Mouse (Mus musculus) CH12.LX (cell line): ENCODE data around the gene Casp7. TPM values are rescaled to one million over a fixed set of nuclear protein-coding genes. Genes with fewer than 3 reads are reported as not detected.

Experiments used
- DNase-seq: peaks from one replicate; pipeline ENCODE4 v3.0.0-alpha.2; 2013; ENCODE audit errors: extremely low read depth
- H3K27ac ChIP-seq: 2 replicates; pipeline ENCODE4 v1.5.1; 2012; ENCODE audit warnings: low read depth, mild to moderate bottlenecking, control low read depth, moderate library complexity; ENCODE audit not compliant: insufficient read depth
- H3K27me3 ChIP-seq: replicated peaks from 2 replicates; pipeline ENCODE3; 2012; ENCODE audit warnings: inconsistent platforms
- H3K36me3 ChIP-seq, 2 experiments: replicated peaks in 1 of 2; 2 replicates each; pipeline versions ENCODE3 to v1.6.1; 2012; ENCODE audit warnings: inconsistent platforms in 1 of 2, low read length in 1 of 2, mild to moderate bottlenecking in 1 of 2, mixed read lengths in 1 of 2, moderate library complexity in 1 of 2; ENCODE audit not compliant: control insufficient read depth in 1 of 2, insufficient read depth in 1 of 2
- H3K4me1 ChIP-seq, 2 experiments: 2 replicates each; pipeline ENCODE4 v1.6.1; 2012; ENCODE audit warnings: inconsistent platforms in 1 of 2, moderate library complexity in 1 of 2; ENCODE audit not compliant: insufficient read depth in 2 of 2, control insufficient read depth in 1 of 2
- H3K4me2 ChIP-seq: 2 replicates; pipeline ENCODE4 v1.6.1; 2012; ENCODE audit warnings: low read depth, mild to moderate bottlenecking, control low read depth; ENCODE audit not compliant: poor library complexity, insufficient read depth, severe bottlenecking
- H3K4me3 ChIP-seq, 3 experiments: fragments of 150-350 bp in 1 of 3; sonication (generic) in 1 of 3; replicated peaks in 1 of 3; 2 replicates each; pipeline versions ENCODE3 to v1.5.1; 2011 to 2012; ENCODE audit warnings: low read depth in 2 of 3, low read length in 2 of 3, mild to moderate bottlenecking in 2 of 3, moderate library complexity in 2 of 3, control low read depth in 1 of 3, improper control_type of control experiment in 1 of 3, inconsistent platforms in 1 of 3, mixed read lengths in 1 of 3; ENCODE audit not compliant: poor library complexity in 1 of 3
- H3K79me2 ChIP-seq: replicated peaks from 2 replicates; pipeline ENCODE4 v1.6.1; 2012; ENCODE audit warnings: mild to moderate bottlenecking, moderate library complexity; ENCODE audit not compliant: control insufficient read depth, poor library complexity, insufficient read depth, severe bottlenecking; ENCODE audit errors: extremely low read depth
- H3K9ac ChIP-seq: 2 replicates; pipeline ENCODE4 v1.6.1; 2012; ENCODE audit warnings: low read depth, mild to moderate bottlenecking, control low read depth, moderate library complexity; ENCODE audit not compliant: insufficient read depth
- H3K9me3 ChIP-seq: replicated peaks from 2 replicates; pipeline ENCODE3; 2012; ENCODE audit warnings: low read length, inconsistent platforms, mixed read lengths
- CHD2 ChIP-seq: IDR thresholded peaks from 2 replicates; pipeline ENCODE4 v1.6.1; 2011; ENCODE audit warnings: low read length, improper control_type of control experiment
- EP300 ChIP-seq: IDR thresholded peaks from 2 replicates; pipeline ENCODE4 v1.6.1; 2011; ENCODE audit warnings: low read length, improper control_type of control experiment
- ETS1 ChIP-seq: conservative IDR thresholded peaks from 2 replicates; pipeline ENCODE4 v1.6.1; 2012; ENCODE audit warnings: low read depth, mild to moderate bottlenecking, inconsistent platforms, low read length, improper control_type of control experiment, moderate library complexity
- GABPA ChIP-seq: IDR thresholded peaks from 2 replicates; pipeline ENCODE4 v1.6.1; 2012; ENCODE audit warnings: low read depth, low read length, improper control_type of control experiment, inconsistent platforms; ENCODE audit not compliant: insufficient replicate concordance
- IRF4 ChIP-seq: IDR thresholded peaks from 2 replicates; pipeline ENCODE4 v1.6.1; 2014; ENCODE audit warnings: low read depth, mild to moderate bottlenecking, inconsistent platforms, low read length, improper control_type of control experiment
- JUN ChIP-seq: IDR thresholded peaks from 2 replicates; pipeline ENCODE4 v1.6.1; 2011; ENCODE audit warnings: low read depth, mild to moderate bottlenecking, low read length, improper control_type of control experiment, moderate library complexity; ENCODE audit not compliant: insufficient read depth
- MAFK ChIP-seq: IDR thresholded peaks from 2 replicates; pipeline ENCODE4 v1.6.1; 2011; ENCODE audit warnings: low read length, improper control_type of control experiment; ENCODE audit not compliant: insufficient replicate concordance
- MAX ChIP-seq: IDR thresholded peaks from 2 replicates; pipeline ENCODE4 v1.6.1; 2011; ENCODE audit warnings: low read length, improper control_type of control experiment
- MAZ ChIP-seq: IDR thresholded peaks from 2 replicates; pipeline ENCODE4 v1.6.1; 2012; ENCODE audit warnings: low read depth, mild to moderate bottlenecking, inconsistent platforms, low read length, improper control_type of control experiment, moderate library complexity
- MEF2A ChIP-seq: IDR thresholded peaks from 2 replicates; pipeline ENCODE4 v1.6.1; 2014; ENCODE audit warnings: low read depth, mild to moderate bottlenecking, inconsistent platforms, low read length, improper control_type of control experiment, borderline replicate concordance
- MXI1 ChIP-seq: IDR thresholded peaks from 2 replicates; pipeline ENCODE4 v1.6.1; 2011; ENCODE audit warnings: mild to moderate bottlenecking, low read depth, low read length, improper control_type of control experiment
- NELFE ChIP-seq: IDR thresholded peaks from 2 replicates; pipeline ENCODE4 v1.6.1; 2011; ENCODE audit warnings: low read depth, low read length, improper control_type of control experiment
- PAX5 ChIP-seq: IDR thresholded peaks from 2 replicates; pipeline ENCODE4 v1.6.1; 2012; ENCODE audit warnings: low read length, inconsistent platforms, mixed read lengths
- POLR2AphosphoS2 ChIP-seq: IDR thresholded peaks from 2 replicates; pipeline ENCODE4 v1.6.1; 2011; ENCODE audit warnings: low read depth, low read length, improper control_type of control experiment
- SMC3 ChIP-seq: IDR thresholded peaks from 2 replicates; pipeline ENCODE4 v1.6.1; 2011; ENCODE audit warnings: low read depth, low read length, improper control_type of control experiment
- TCF12 ChIP-seq: IDR thresholded peaks from 2 replicates; pipeline ENCODE4 v1.6.1; 2014; ENCODE audit warnings: low read depth, mild to moderate bottlenecking, inconsistent platforms, low read length, improper control_type of control experiment
- UBTF ChIP-seq: IDR thresholded peaks from 2 replicates; pipeline ENCODE4 v1.6.1; 2012; ENCODE audit warnings: low read depth, mild to moderate bottlenecking, inconsistent platforms, low read length, improper control_type of control experiment, moderate library complexity
- USF2 ChIP-seq: conservative IDR thresholded peaks from 2 replicates; pipeline ENCODE4 v1.6.1; 2011; ENCODE audit warnings: low read depth, low read length, improper control_type of control experiment
- ZMIZ1 ChIP-seq: IDR thresholded peaks from 2 replicates; pipeline ENCODE4 v1.6.1; 2012; ENCODE audit warnings: low read depth, mild to moderate bottlenecking, inconsistent platforms, low read length, improper control_type of control experiment
- dilution Hi-C: fragments of 300-500 bp; cut with MboI; formaldehyde crosslinking; loops from 2 replicates; pipeline ENCODE4 v1.14.3; 2020; ENCODE audit warnings: low sequenced_read_pairs; ENCODE audit not compliant: extremely low pct_unique_long_range_greater_than_20kb, extremely low pct_ligation_motif_present
- in situ Hi-C: fragments of 300-500 bp; cut with MboI; formaldehyde crosslinking; loops from 3 replicates; pipeline ENCODE4 v1.14.3; 2019; ENCODE audit warnings: low sequenced_read_pairs, low pct_ligation_motif_present, low pct_unique_long_range_greater_than_20kb, mixed read lengths
- polyA plus RNA-seq: library from polyadenylated mRNA; unstranded; fragments of >175 nt; gene quantifications from 2 replicates; pipeline ENCODE4 v1.2.1, GENCODE M21; 2012; ENCODE audit warnings: low read depth; ENCODE audit not compliant: insufficient read length
- total RNA-seq, 2 experiments: library from RNA; depleted of rRNA; stranded (reverse); fragments of 300-350 nt in 1 of 2; fragments of >200 nt in 1 of 2; gene quantifications; 2 replicates each; pipeline ENCODE4 v1.2.3; 2012 to 2014

Gene Casp7
- total and polyA plus RNA-seq, 3 experiments: 6.3 to 11.8 (median 6.8) TPM

- Histone ChIP-seq H3K9me3 (no peaks in the 10 kb centered on the region), H3K27me3 (no peaks in the 10 kb centered on the region), H3K79me2 (no peaks in the 10 kb centered on the region), H3K36me3 (no peaks in the 10 kb centered on the region), H3K27ac (no peak overlapping the region), H3K4me1 (peaks cover 11 to 20% of the 10 kb centered on the region in 2 experiments), H3K9ac (no peak overlapping the region), H3K4me2 (no peak overlapping the region), H3K4me3 (no peak overlapping the region)
- TF ChIP-seq ZMIZ1 (no peak), MAX (no peak), UBTF (no peak), MXI1 (no peak)
- in situ Hi-C loops (no loop called here), dilution Hi-C loops (no loop called here)
- no peak for DNase-seq
These were observed 54.9 kb downstream of the Casp7 start for GRCm38 (mm10) chr19:56451867-56452266.

GRCm38 (mm10) chr19:56452421-56452820 lies 55.5 kb downstream of the Casp7 start:
- Histone ChIP-seq H3K79me2 (no peaks in the 10 kb centered on the region), H3K9ac (no peak overlapping the region), H3K9me3 (no peaks in the 10 kb centered on the region), H3K27me3 (no peaks in the 10 kb centered on the region), H3K4me2 (no peak overlapping the region), H3K36me3 (no peaks in the 10 kb centered on the region), H3K27ac (no peak overlapping the region), H3K4me3 (no peak overlapping the region), H3K4me1 (peaks cover 11 to 20% of the 10 kb centered on the region in 2 experiments)
- in situ Hi-C loops (no loop called here), dilution Hi-C loops (no loop called here)
- no peak for DNase-seq
- TF ChIP-seq ETS1 (no peak), MAZ (no peak), JUN (no peak), POLR2AphosphoS2 (no peak)

DNA sequence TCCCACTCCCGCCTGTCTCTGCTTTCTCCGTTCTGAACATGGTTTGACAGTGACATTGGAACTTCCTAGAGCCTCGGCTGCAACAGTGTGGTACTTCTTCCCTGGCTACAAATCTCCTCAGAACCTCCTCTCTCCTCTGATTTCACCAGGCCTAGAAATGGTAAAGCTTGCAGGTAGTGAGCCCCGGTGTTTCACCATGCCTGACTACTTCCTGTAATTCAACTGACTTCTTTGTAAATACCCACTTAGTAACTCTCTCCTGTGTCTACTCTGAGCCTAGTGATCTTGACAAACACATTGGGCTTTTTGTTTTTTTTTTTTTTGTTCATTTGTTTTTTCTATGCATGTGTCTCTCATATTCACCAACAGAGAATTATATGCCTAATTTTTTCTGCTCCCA lies 57.9 kb downstream of the Casp7 start:
- no peaks in the 10 kb centered on the region for H3K9me3 ChIP-seq
- H3K9ac ChIP-seq: no peak overlapping the region
- H3K79me2 ChIP-seq: no peaks in the 10 kb centered on the region
- dilution Hi-C loops: no loop called here
- no peak overlapping the region for H3K4me2 ChIP-seq
- H3K27me3 ChIP-seq: no peaks in the 10 kb centered on the region
- DNase-seq: no peak
- H3K27ac ChIP-seq: no peak overlapping the region
- H3K4me1 ChIP-seq: peaks cover 11 to 20% of the 10 kb centered on the region in 2 experiments
- no peak overlapping the region for H3K4me3 ChIP-seq
- in situ Hi-C loops: no loop called here
- no peak for TF ChIP-seq MEF2A
- no peak for TF ChIP-seq MAX
- TF ChIP-seq NELFE: no peak
- no peak for TF ChIP-seq IRF4
- TF ChIP-seq EP300: no peak
- TF ChIP-seq TCF12: no peak
- TF ChIP-seq MAFK: no peak
- no peak for TF ChIP-seq SMC3
- TF ChIP-seq PAX5: no peak
- TF ChIP-seq MXI1: no peak
- TF ChIP-seq USF2: no peak
- TF ChIP-seq CHD2: no peak
- TF ChIP-seq GABPA: no peak
- no peaks in the 10 kb centered on the region for H3K36me3 ChIP-seq
